Mouse (Mus musculus) spleen, adult 2 months (tissue): Measurements from ENCODE around the gene Il25.

Experiments used
- CTCF ChIP-seq: fragments of 200-500 bp; IDR thresholded peaks from 2 replicates; pipeline ENCODE4 v1.5.1; 2011; ENCODE audit warnings: mild to moderate bottlenecking, inconsistent platforms; ENCODE audit not compliant: insufficient read depth, insufficient read length, insufficient replicate concordance; ENCODE audit errors: extremely low read depth
- POLR2A ChIP-seq: fragments of 200-500 bp; IDR thresholded peaks from 2 replicates; pipeline ENCODE4 v1.6.1; 2011; ENCODE audit warnings: low read depth, low read length, inconsistent platforms

DNA sequence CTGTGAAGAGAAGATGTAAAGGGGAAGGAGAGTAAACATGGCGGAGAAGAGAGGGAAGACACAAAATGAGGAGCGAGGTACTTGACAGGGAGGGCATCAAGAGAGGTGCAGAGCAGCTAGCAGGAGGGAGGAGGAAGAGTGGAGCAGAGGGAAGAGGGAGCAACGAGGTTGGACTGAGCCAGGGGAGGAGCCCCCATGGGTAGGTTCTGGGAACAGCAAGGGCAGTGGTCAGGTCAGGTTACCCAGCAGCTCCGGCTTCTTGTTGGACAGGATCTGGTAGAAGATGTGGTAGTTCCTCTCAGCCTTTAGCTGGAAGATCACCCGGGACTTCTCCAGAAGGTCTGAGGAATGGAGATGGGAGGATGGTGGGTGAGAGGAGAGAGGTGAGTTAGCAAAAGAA lies 29.0 kb downstream of the Il25 start:
- TF ChIP-seq POLR2A (no peak), CTCF (no peak)
